Mouse (Mus musculus) lung, embryonic 15.5 days (tissue): ENCODE data around the gene Tln1. TPM values are rescaled to one million over a fixed set of nuclear protein-coding genes. Genes with fewer than 3 reads are reported as not detected.

Experiments
- ATAC-seq: fragments of 200-750 bp; cut with Nextera tagmentation; 2 replicates; pipeline ENCODE4 v1.8.0; 2017; ENCODE audit warnings: moderate number of reproducible peaks, borderline replicate concordance; ENCODE audit not compliant: low FRiP score, low TSS enrichment; ENCODE audit errors: extremely low read depth
- H3K27ac ChIP-seq: fragments of 300-500 bp; sonication (generic); 2 replicates; pipeline ENCODE4 v1.5.1; 2015; ENCODE audit warnings: moderate library complexity, mild to moderate bottlenecking, inconsistent platforms
- H3K27me3 ChIP-seq: fragments of 300-500 bp; sonication (generic); 2 replicates; pipeline ENCODE4 v1.6.1; 2015; ENCODE audit warnings: inconsistent platforms
- H3K36me3 ChIP-seq: fragments of 300-500 bp; sonication (generic); 2 replicates; pipeline ENCODE4 v1.6.1; 2015; ENCODE audit warnings: inconsistent platforms
- H3K4me1 ChIP-seq: fragments of 300-500 bp; sonication (generic); 2 replicates; pipeline ENCODE4 v1.6.1; 2015; ENCODE audit warnings: inconsistent platforms
- H3K4me2 ChIP-seq: fragments of 300-500 bp; sonication (generic); 2 replicates; pipeline ENCODE4 v1.6.1; 2015; ENCODE audit warnings: inconsistent platforms, mild to moderate bottlenecking, moderate library complexity
- H3K4me3 ChIP-seq: fragments of 300-500 bp; sonication (generic); 2 replicates; pipeline ENCODE4 v1.5.1; 2015; ENCODE audit warnings: mild to moderate bottlenecking, inconsistent platforms
- H3K9ac ChIP-seq: fragments of 300-500 bp; sonication (generic); 2 replicates; pipeline ENCODE4 v1.6.1; 2015; ENCODE audit warnings: inconsistent platforms
- H3K9me3 ChIP-seq: fragments of 300-500 bp; sonication (generic); 2 replicates; pipeline ENCODE4 v1.6.1; 2016; ENCODE audit warnings: inconsistent platforms
- WGBS: fragments of 180-500 bp; shearing (Covaris S2); methylation state at CpG from one replicate; pipeline ENCODE4 v1.1.7; 2015; 5-methylcytosine and 5-hydroxymethylcytosine counted together
- polyA plus RNA-seq: library from polyadenylated mRNA; unstranded; fragments of >200 nt; fragmentation: Nextera tagmentation; extraction: Ambion mirVana; gene quantifications from 2 replicates; pipeline ENCODE4 v1.2.1, GENCODE M21; 2015

Tln1 gene
- polyA plus RNA-seq, 1 experiment from 2014 or later, result 98.2 TPM

- H3K27me3 ChIP-seq, result no peaks in the 10 kb centered on the region
- H3K4me2 ChIP-seq, result no peak overlapping the region
- H3K36me3 ChIP-seq, result no peaks in the 10 kb centered on the region
- H3K27ac ChIP-seq, result no peak overlapping the region
- no peak overlapping the region for H3K4me3 ChIP-seq
- no peak for ATAC-seq
- H3K9me3 ChIP-seq, result no peaks in the 10 kb centered on the region
- no peak overlapping the region for H3K9ac ChIP-seq
- 56% methylated on average over 7 of the region's 7 CpGs for WGBS
- 0 out of 2 replicates have a peak, but pooled peaks cover 3% of the 10 kb centered on the region for H3K4me1 ChIP-seq
Measured at GRCm38 (mm10) chr4:43481894-43482456, 80.5 kb downstream of the Tln1 start.

Other genes with a start within 250 kb of the Tln1 start
- 13.0 and 14.0 TPM in 2 replicates for gene Rusc2, start 180.7 kb downstream of the Tln1 start, polyA plus RNA-seq
- gene Fam166b, start 133.6 kb downstream of the Tln1 start, polyA plus RNA-seq, result 0.14 and 0.25 TPM in 2 replicates
- gene Tesk1, start 120.8 kb downstream of the Tln1 start, polyA plus RNA-seq, result 8.3 and 8.5 TPM in 2 replicates
- 1.8 and 3.1 TPM in 2 replicates for gene Cd72, start 108.1 kb downstream of the Tln1 start, polyA plus RNA-seq
- 0.14 and 1.2 TPM in 2 replicates for gene Sit1, start 79.0 kb downstream of the Tln1 start, polyA plus RNA-seq
- gene Ccdc107, start 69.8 kb downstream of the Tln1 start, polyA plus RNA-seq, result 67.4 and 70.1 TPM in 2 replicates
- gene Arhgef39, start 63.0 kb downstream of the Tln1 start, polyA plus RNA-seq, result 48.8 and 54.0 TPM in 2 replicates
- gene Car9, start 55.7 kb downstream of the Tln1 start, polyA plus RNA-seq, result 4.7 and 6.1 TPM in 2 replicates
- gene Tpm2, start 38.9 kb downstream of the Tln1 start, polyA plus RNA-seq, result 198 and 216 TPM in 2 replicates
- 62.7 and 63.2 TPM in 2 replicates for gene Creb3, start 359 bp downstream of the Tln1 start, polyA plus RNA-seq
- 23.7 and 32.2 TPM in 2 replicates for gene Rgp1, start 16.0 kb upstream of the Tln1 start, polyA plus RNA-seq
- gene Gba2, start 16.2 kb upstream of the Tln1 start, polyA plus RNA-seq, result 19.0 and 21.1 TPM in 2 replicates
- gene Msmp, start 21.8 kb upstream of the Tln1 start, polyA plus RNA-seq, result 0.77 and 1.5 TPM in 2 replicates
- 9.6 and 10.6 TPM in 2 replicates for gene Npr2, start 69.2 kb upstream of the Tln1 start, polyA plus RNA-seq
- gene Spag8, start 90.9 kb upstream of the Tln1 start, polyA plus RNA-seq, result 3.9 TPM in 2 replicates
- gene Hint2, start 93.8 kb upstream of the Tln1 start, polyA plus RNA-seq, result 110 and 114 TPM in 2 replicates
- gene Tmem8b, start 106.3 kb upstream of the Tln1 start, polyA plus RNA-seq, result 4.2 and 4.9 TPM in 2 replicates
- gene Fam221b, start 106.5 kb upstream of the Tln1 start, polyA plus RNA-seq, result 2.1 and 2.3 TPM in 2 replicates
- gene Olfr70, start 138.1 kb upstream of the Tln1 start, polyA plus RNA-seq, result not detected in 2 replicates
- not detected in 2 replicates for gene Olfr71, start 147.6 kb upstream of the Tln1 start, polyA plus RNA-seq
- gene Hrct1, start 164.5 kb upstream of the Tln1 start, polyA plus RNA-seq, result 1.1 and 1.3 TPM in 2 replicates
- gene Spaar, start 167.3 kb upstream of the Tln1 start, polyA plus RNA-seq, result 0.48 and 0.62 TPM in 2 replicates
- gene Olfr159, start 208.3 kb upstream of the Tln1 start, polyA plus RNA-seq, result not detected in 2 replicates